Mouse (Mus musculus): ENCODE measurements around the gene Ccl22.

DNA sequence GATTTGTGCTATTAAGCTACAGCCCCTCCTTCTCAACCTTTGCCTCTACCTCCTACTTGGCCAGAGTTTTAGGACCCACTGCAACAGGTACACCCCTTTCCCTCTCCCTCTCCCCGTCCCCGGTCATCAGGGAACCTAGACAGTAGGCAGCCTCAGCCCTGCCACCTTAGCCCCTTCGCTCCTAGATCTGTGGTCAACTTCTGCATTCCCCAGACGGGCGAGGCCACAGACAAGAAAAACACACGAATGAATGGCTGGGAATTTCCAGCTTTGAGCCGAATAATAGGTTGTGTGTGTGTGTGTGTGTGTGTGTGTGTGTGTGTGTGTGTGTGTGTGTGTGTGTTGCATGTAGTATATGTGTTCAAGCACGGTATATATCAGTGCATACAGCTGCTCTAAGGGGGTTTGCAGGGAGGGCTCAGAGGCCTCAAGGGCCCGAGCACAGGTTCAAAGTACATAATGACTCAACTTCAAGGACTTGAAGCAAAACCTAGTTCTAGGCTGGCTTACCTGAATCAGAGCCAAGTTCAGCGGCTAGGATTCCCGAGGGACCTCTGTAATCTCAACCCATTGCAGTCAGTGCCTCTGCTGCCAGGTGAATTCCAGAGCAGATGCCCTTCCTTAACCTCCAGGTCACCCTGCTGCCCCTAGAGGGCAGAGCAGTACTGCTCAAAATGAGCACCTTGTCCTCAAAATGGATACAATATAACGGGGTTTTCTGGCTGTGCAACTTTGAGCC, 40.0 kb downstream of the Ccl22 start:
- TF ChIP-seq MEF2A (IDR thresholded peaks at IDR 0.05; ENCODE audit: extremely low read depth, insufficient replicate concordance, low read depth, low read length, poor library complexity, severe bottlenecking) (no peak), TBP (IDR thresholded peaks at IDR 0.05; ENCODE audit: low read depth, low read length) (no peak), TAL1 (IDR thresholded peaks at IDR 0.05; ENCODE audit: low read length) (no peak), POLR2A (IDR thresholded peaks at IDR 0.05; ENCODE audit: control insufficient read depth in 1 of 2, insufficient read depth in 1 of 2, low read depth in 1 of 2, low read length in 2 of 2, poor library complexity in 1 of 2) (no peak), POLR2AphosphoS5 (IDR thresholded peaks at IDR 0.05; ENCODE audit: borderline replicate concordance, low read depth, low read length) (no peak), RCOR1 (IDR thresholded peaks at IDR 0.05; ENCODE audit: low read depth, low read length) (no peak), MXI1 (IDR thresholded peaks at IDR 0.05; ENCODE audit: low read depth, low read length) (no peak), SMC3 (IDR thresholded peaks at IDR 0.05; ENCODE audit: low read depth, low read length) (peak; percentile 59), NRF1 (IDR thresholded peaks at IDR 0.05; ENCODE audit: insufficient read depth, low read depth, low read length, poor library complexity, severe bottlenecking) (no peak), POLR2AphosphoS2 (IDR thresholded peaks at IDR 0.05; ENCODE audit: low read length) (no peak)

Data from MEL (cell line).